Mouse (Mus musculus) neural tube, embryonic 11.5 days (tissue): ENCODE results near the gene Ankrd13a. TPM values are rescaled to one million over a fixed set of nuclear protein-coding genes. Genes with fewer than 3 reads are reported as not detected.
A peak's percentile ranks its signal among the peaks of the same experiment; 100 is the strongest.

Source experiments
- ATAC-seq: fragments of 200-750 bp; cut with Nextera tagmentation; 2 replicates; pipeline ENCODE4 v1.8.0; 2017; ENCODE audit warnings: moderate number of reproducible peaks, mild to moderate bottlenecking, moderate TSS enrichment, moderate library complexity; ENCODE audit not compliant: insufficient read depth, low FRiP score, low TSS enrichment
- DNase-seq: peaks from one replicate; pipeline ENCODE4 v3.0.0-alpha.2; 2015; ENCODE audit warnings: low spot score
- H3K27ac ChIP-seq: fragments of 300-500 bp; sonication (generic); 2 replicates; pipeline ENCODE4 v1.5.1; 2014; ENCODE audit warnings: low read depth, mild to moderate bottlenecking, low read length
- H3K27me3 ChIP-seq: fragments of 300-500 bp; sonication (generic); 2 replicates; pipeline ENCODE4 v1.6.1; 2014; ENCODE audit warnings: mild to moderate bottlenecking, low read length, mixed read lengths; ENCODE audit not compliant: control insufficient read depth, insufficient read depth
- H3K36me3 ChIP-seq: fragments of 300-500 bp; sonication (generic); 2 replicates; pipeline ENCODE4 v1.6.1; 2014; ENCODE audit warnings: mild to moderate bottlenecking, low read length, moderate library complexity, mixed read lengths; ENCODE audit not compliant: control insufficient read depth, insufficient read depth
- H3K4me1 ChIP-seq: fragments of 300-500 bp; sonication (generic); 2 replicates; pipeline ENCODE4 v1.6.1; 2014; ENCODE audit warnings: low read length, mixed read lengths; ENCODE audit not compliant: control insufficient read depth, insufficient read depth
- H3K4me2 ChIP-seq: fragments of 300-500 bp; sonication (generic); 2 replicates; pipeline ENCODE4 v1.6.1; 2014; ENCODE audit warnings: low read depth, mild to moderate bottlenecking, moderate library complexity
- H3K4me3 ChIP-seq: fragments of 300-500 bp; sonication (generic); 2 replicates; pipeline ENCODE4 v1.5.1; 2014; ENCODE audit warnings: low read depth, low read length
- H3K9ac ChIP-seq: fragments of 300-500 bp; sonication (generic); 2 replicates; pipeline ENCODE4 v1.6.1; 2014; ENCODE audit warnings: mild to moderate bottlenecking, low read length
- H3K9me3 ChIP-seq: fragments of 300-500 bp; sonication (generic); 2 replicates; pipeline ENCODE4 v1.6.1; 2016; ENCODE audit warnings: low read length; ENCODE audit not compliant: control insufficient read depth
- WGBS: fragments of 180-500 bp; shearing (Covaris S2); extraction: QIAGEN DNeasy Blood & Tissue Kit; methylation state at CpG from one replicate; pipeline ENCODE4 v1.1.7; 2014; 5-methylcytosine and 5-hydroxymethylcytosine counted together
- polyA plus RNA-seq: library from polyadenylated mRNA; unstranded; fragments of >200 nt; fragmentation: Nextera tagmentation; extraction: Ambion mirVana; gene quantifications from 2 replicates; pipeline ENCODE4 v1.2.1, GENCODE M21; 2014

Ankrd13a gene
- polyA plus RNA-seq, 1 experiment from 2014 or later, result 88.6 TPM

DNA sequence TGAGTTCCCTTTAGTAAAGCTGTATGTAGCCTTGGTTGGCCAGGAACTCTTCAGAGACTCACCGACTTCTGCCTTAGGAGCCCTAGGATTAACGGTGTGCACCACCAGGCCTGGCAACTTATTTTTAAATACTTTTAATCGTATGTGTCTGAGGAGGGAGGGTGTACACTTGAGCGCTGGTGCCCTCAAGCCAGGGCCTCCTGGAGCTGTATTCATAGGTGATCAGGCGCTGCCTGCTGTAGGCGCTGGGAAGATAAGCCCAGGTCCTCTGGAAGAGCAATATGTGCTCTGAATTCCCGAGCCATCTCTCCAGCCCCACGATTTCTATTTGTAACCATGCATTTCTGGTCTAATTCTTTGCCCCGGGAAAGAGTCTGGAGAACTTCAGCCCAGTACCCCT lies 32.6 kb downstream of the Ankrd13a start:
- 54% methylated on average over 9 of the region's 9 CpGs for WGBS
- H3K4me1 ChIP-seq, result no peaks in the 10 kb centered on the region; the same call in 1 of the 2 replicates
- H3K4me3 ChIP-seq, result no peak overlapping the region
- no peak overlapping the region for H3K9ac ChIP-seq
- DNase-seq, result no peak
- no peak for ATAC-seq
- H3K27me3 ChIP-seq, result no peaks in the 10 kb centered on the region
- H3K4me2 ChIP-seq, result no peak overlapping the region
- no peak overlapping the region for H3K27ac ChIP-seq
- peaks cover 19% of the 10 kb centered on the region for H3K36me3 ChIP-seq
- H3K9me3 ChIP-seq, result no peaks in the 10 kb centered on the region

DNA sequence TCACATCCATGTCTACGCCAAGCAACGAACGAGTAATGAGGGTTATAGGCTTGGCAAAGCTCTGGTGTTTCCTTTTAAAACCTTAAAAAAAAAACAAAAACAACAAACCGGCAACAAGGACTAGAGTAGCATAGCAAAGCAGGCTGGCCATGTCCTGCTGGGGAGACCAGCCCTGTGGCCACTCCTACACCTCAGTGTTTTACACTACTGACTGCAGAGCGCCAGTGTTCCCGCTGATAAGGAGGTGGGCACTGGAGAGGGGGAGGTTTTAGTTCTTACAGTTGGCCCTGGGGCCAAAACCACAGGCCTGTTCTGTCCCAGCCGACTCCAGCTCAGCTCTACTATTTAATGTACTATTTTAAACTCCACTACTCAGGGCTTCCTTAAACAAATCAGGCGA lies 33.0 kb downstream of the Ankrd13a start:
- Histone ChIP-seq H3K4me2 (no peak overlapping the region), H3K27ac (no peak overlapping the region), H3K9me3 (no peaks in the 10 kb centered on the region), H3K4me3 (no peak overlapping the region), H3K4me1 (peaks cover 2% of the 10 kb centered on the region; the same call in 1 of the 2 replicates), H3K27me3 (no peaks in the 10 kb centered on the region), H3K9ac (no peak overlapping the region), H3K36me3 (peaks cover 19% of the 10 kb centered on the region)
- DNase-seq (no peak), ATAC-seq (no peak)
- 33% methylated on average over 8 of the region's 8 CpGs for whole genome bisulfite sequencing

DNA sequence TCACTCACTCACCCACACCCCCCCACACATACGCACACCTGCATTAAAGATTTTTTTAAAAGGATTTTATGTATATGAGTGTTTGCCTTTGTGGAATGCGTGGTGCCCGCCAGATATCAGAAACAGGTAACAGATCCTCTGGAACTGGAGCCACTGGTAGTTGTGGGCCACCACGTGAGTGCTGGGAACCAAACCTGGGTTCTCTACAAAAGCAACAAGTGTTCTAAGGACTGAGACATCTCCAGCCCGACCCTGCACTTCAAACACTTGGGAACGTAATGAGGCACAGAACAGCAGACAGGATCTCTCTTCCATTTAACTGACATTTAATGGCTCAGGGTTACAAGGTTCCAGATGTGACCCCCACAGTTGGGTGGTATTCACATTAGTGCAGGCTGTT lies 33.4 kb downstream of the Ankrd13a start:
- Histone ChIP-seq H3K4me3 (no peak overlapping the region), H3K4me2 (no peak overlapping the region), H3K27me3 (no peaks in the 10 kb centered on the region), H3K9me3 (no peaks in the 10 kb centered on the region), H3K4me1 (peaks cover 2% of the 10 kb centered on the region; the same call in 1 of the 2 replicates), H3K27ac (no peak overlapping the region), H3K36me3 (peaks cover 18% of the 10 kb centered on the region), H3K9ac (no peak overlapping the region)
- DNase-seq (no peak), ATAC-seq (no peak)
- WGBS, result 65% methylated on average over 6 of the region's 6 CpGs

DNA sequence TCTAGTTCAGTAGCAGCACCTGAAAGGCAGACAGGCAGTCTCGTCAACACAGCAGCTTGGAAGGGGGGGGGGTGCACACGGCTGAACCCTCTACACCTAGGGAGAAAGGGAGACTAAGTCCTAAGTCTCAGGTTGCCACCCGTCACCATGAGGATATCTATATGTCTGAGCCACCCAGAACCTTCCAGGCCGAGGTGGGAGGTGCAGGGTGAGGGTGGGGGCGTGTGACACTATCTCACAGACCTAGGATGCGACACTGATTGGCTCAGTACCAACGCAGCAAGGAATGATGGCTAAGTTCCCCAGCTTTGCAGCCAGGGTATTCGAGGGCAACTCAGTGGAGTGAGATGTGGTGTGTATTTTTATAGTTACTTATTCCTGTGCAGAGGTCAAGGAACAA lies 33.9 kb downstream of the Ankrd13a start:
- no peak for DNase-seq
- Histone ChIP-seq H3K9ac (no peak overlapping the region), H3K27me3 (no peaks in the 10 kb centered on the region), H3K27ac (no peak overlapping the region), H3K4me2 (no peak overlapping the region), H3K9me3 (no peaks in the 10 kb centered on the region), H3K4me1 (peaks cover 2% of the 10 kb centered on the region; the same call in 1 of the 2 replicates), H3K36me3 (peaks cover 16% of the 10 kb centered on the region), H3K4me3 (no peak overlapping the region)
- WGBS, result 78% methylated on average over 8 of the region's 8 CpGs
- ATAC-seq, result no peak

DNA sequence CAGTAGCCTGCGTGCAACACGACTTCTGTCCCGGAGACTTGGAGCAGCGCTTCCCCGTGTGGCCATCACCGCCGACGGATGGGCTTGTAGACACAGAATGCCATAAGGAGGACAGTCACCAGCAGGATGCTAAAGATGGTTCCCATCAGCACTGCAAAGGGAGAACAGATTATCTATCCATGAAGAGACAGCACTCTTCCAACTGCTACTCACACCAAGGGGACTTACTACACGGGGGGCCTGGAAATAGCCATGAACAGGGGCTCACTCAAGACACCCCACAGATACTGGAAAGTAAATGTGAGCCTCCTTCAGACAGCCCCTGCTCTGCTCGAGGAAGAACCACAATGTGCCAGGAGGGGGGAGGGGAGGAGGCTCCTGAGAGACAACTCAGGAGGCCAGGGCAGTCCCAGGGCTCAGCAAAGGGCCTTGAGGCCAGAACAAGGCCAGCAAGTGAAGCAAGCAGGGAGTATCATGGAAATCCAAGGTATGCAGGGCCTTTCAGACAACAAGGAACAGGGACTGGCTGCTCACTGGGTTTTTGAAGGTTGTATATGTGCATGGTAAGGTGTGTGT lies 34.8 kb downstream of the Ankrd13a start:
- peaks cover 2% of the 10 kb centered on the region; the same call in 1 of the 2 replicates for H3K4me1 ChIP-seq
- no peak overlapping the region for H3K4me3 ChIP-seq
- no peak overlapping the region for H3K9ac ChIP-seq
- whole genome bisulfite sequencing, result 82% methylated on average over 10 of the region's 10 CpGs
- H3K36me3 ChIP-seq, result peaks cover 9% of the 10 kb centered on the region
- DNase-seq (no peak), ATAC-seq (no peak)
- H3K27ac ChIP-seq, result 0 out of 2 replicates have a peak overlapping the region, but pooled peaks have one; percentile 6
- H3K9me3 ChIP-seq, result no peaks in the 10 kb centered on the region
- H3K4me2 ChIP-seq, result no peak overlapping the region
- no peaks in the 10 kb centered on the region for H3K27me3 ChIP-seq

DNA sequence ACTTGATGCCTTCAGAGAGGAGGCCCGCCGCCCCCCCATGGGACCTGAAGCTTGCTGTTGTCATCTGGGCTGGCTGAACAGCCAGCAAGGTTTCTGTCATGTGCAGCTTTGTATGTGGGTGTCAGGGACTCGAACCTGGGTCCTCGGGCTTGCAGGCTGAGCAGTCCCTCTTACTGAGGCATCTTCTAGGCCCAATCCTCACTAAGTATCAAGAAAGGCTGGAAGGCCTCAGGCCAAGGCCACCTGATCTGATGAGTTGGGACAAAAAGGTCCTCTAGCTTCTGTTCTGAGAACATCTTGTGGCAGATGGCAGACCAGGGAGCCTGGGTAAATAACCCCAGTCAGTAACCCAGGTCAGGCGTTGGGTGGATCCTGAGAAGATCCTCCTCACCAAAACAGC lies 35.3 kb downstream of the Ankrd13a start:
- H3K9ac ChIP-seq, result no peak overlapping the region
- 94% methylated on average over 5 of the region's 5 CpGs for WGBS
- no peak for ATAC-seq

DNA sequence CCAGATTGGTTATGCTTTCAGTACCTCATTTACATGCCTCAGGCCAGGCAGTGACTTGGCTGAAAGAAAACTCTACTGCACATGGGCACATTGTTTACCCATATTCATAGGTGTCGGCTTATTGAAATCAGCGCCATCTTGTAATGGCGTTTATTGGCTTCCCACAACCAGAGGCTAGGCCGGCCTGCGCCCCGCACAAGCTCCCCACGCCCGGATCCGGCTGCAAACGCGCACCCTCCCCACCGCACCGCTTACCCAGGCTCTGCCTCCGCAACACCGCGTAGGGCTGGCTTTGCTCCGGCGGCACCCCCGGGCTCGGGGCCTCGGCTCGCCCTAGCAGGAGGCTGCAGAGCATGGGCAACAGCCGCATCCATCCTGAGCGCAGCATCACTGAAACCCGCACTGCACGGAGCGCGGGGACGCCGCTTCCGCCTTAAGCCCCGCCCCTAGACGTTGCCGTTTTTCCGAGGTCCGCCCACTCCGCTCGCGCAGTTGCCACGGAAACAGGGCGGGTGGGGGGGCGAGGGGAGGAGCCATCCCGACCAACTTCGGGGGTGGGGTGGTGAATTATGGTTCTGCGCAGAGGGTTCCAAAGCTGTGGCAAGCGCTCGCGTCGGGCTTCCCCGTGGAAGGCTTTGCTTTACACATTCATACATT lies 39.2 kb downstream of the Ankrd13a start:
- Histone ChIP-seq H3K4me2 (peak overlapping the region; percentile 49), H3K27me3 (no peaks in the 10 kb centered on the region), H3K9me3 (no peaks in the 10 kb centered on the region), H3K4me3 (peak overlapping the region; percentile 90), H3K27ac (peak overlapping the region; percentile 86), H3K4me1 (peaks cover 2% of the 10 kb centered on the region; the same call in 1 of the 2 replicates), H3K9ac (peak overlapping the region; percentile 89), H3K36me3 (no peaks in the 10 kb centered on the region)
- under 1% methylated on average over 42 of the region's 50 CpGs for WGBS
- peak; percentile 90 for DNase-seq
- peak; percentile 94 for ATAC-seq

More for the DNA sequence above, 35.3 kb downstream of the Ankrd13a start:
- Histone ChIP-seq H3K36me3 (peaks cover 5% of the 10 kb centered on the region; the same call in 1 of the 2 replicates), H3K4me1 (peaks cover 2% of the 10 kb centered on the region; the same call in 1 of the 2 replicates), H3K27me3 (no peaks in the 10 kb centered on the region), H3K4me3 (no peak overlapping the region), H3K27ac (no peak overlapping the region), H3K9me3 (no peaks in the 10 kb centered on the region), H3K4me2 (no peak overlapping the region)
- DNase-seq, result no peak

DNA sequence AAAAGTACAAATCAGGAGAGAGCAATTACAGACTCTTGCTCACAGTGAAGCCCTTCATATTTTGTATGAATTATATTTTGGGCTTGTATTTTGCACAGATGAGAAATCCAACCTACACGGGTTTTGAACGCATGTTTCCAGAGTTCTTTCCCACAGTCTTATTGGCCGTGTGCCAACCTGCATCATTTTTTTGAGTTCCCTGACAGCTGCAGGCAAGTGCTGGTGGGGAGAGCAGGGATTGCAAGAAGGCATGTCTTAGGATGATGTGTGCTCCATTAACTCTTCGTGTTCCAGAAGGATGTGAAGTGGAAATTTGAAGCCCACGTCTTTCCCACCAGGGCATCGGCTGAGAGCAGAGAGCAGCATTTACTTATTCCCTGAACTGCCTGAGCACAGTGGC lies 42.1 kb downstream of the Ankrd13a start:
- Histone ChIP-seq H3K27me3 (no peaks in the 10 kb centered on the region), H3K36me3 (no peaks in the 10 kb centered on the region), H3K4me3 (no peak overlapping the region), H3K9ac (no peak overlapping the region), H3K4me1 (peaks cover 2% of the 10 kb centered on the region; the same call in 1 of the 2 replicates), H3K9me3 (no peaks in the 10 kb centered on the region), H3K27ac (no peak overlapping the region), H3K4me2 (no peak overlapping the region)
- no peak for ATAC-seq
- no peak for DNase-seq
- WGBS, result 72% methylated on average over 6 of the region's 6 CpGs

DNA sequence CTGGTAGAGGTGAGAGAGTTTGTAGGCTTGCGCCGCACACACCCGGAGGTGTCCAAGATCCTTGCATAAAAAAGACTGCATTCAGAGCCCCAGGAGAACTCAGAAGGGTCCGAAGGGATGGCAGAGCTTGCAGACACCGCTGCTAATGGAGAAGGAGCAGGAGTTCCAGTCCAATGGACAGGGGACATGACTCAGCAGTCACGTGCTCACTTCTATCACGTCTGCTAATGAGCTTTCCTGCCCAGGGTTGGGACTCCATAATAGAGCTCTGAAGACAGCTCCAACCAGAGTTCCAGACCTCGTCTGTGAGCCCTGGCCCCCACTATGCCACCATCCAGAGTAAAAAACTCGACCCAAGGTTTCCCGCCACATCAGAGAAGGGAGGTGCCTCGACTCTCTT lies 43.6 kb downstream of the Ankrd13a start:
- Histone ChIP-seq H3K36me3 (no peaks in the 10 kb centered on the region), H3K27ac (no peak overlapping the region), H3K9ac (no peak overlapping the region), H3K9me3 (no peaks in the 10 kb centered on the region), H3K4me1 (no peaks in the 10 kb centered on the region), H3K4me2 (no peak overlapping the region), H3K4me3 (no peak overlapping the region), H3K27me3 (no peaks in the 10 kb centered on the region)
- 80% methylated on average over 11 of the region's 11 CpGs for WGBS
- DNase-seq, result no peak
- no peak for ATAC-seq
